Mouse (Mus musculus): Measurements from ENCODE around the gene Prrt1.

- no peak for TF ChIP-seq CTCF (IDR thresholded peaks at IDR 0.05; ENCODE audit: low read depth)
- TF ChIP-seq EP300 (optimal IDR thresholded peaks at IDR 0.05) = no peak
Observed at GRCm38 (mm10) chr17:34672246-34672792, 43.0 kb downstream of the Prrt1 start.

Measured in stomach, postnatal 0 days (tissue).